Mouse (Mus musculus): ENCODE results near the gene Slc34a2. TPM values are rescaled to one million over a fixed set of nuclear protein-coding genes. Genes with fewer than 3 reads are reported as not detected.
A peak's percentile ranks its signal among the peaks of the same experiment; 100 is the strongest.

Slc34a2 gene
- total RNA-seq, 2 experiments from 2014 or later = not detected

DNA sequence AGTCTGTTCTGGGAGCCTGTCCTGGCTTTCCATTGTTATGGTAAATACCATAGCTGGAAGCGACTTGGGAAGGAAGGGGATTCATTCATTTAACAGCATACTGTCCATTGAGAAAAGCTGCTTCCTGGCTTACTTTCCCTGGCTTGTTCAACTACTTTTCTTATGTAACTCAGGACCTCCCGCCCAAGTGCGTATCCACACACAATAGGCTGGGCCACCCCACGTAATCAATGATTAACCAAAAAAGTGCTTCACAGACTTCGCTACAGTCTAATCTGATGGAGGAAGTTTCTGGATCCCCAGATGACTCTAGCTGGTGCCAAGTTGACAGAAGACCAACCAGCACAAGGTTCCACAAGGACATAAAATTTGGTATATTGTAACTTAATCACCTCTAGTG, 14.0 kb upstream of the Slc34a2 start:
- no peak for DNase-seq (ENCODE audit: extremely low spot score in 1 of 2, low spot score in 1 of 2)

DNA sequence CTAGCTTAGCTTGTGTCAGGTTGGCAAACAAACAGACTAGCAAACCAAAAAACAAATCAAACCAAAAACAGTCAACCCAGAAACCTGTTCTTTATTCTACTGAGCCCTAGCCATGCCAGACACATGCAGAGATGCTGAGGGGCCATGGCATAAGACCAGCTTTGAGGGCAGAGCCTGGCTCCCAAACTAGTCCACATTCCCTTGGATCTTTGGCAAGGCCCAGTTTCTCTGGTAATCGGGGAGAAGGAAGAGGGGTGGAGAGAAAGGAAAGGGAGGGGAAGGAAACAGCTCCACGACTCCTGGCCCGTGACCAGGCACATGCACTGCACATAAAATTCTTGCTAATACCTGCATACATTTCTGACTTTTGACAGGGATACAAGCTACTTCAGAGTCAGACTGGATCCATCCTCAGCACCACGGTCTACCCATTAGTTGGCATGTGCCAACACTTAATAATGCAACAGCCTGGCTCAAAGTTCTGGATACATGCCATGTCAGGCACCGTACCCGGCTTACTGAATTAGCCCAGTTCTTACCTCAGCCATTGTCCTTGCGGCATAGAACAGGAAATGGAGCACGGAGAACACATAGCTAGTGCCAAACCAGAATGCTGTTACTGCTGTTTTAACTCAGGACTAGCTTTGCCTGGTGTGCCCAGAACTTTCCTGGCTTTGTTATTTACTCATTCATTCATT, 12.5 kb upstream of the Slc34a2 start:
- no peak for DNase-seq (ENCODE audit: extremely low spot score in 1 of 2, low spot score in 1 of 2)

DNA sequence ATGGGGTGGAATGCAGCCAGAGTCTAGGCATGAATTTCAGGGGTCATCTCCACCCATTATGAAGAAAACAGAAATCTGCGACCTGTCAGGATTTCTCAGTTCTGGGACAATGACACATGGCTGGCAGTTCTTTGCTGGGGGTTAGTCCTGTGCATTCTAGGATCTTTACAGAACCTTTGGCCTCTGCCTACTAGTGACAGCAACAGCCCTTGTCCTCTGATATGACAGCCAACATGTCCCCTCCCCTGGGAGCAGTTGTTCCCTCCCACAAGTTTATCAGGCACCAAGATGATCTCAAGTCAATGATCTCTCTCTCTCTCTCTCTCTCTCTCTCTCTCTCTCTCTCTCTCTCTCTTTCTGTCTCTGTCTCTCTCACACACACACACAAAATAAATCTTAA, 6.5 kb upstream of the Slc34a2 start:
- DNase-seq (ENCODE audit: extremely low spot score in 1 of 2, low spot score in 1 of 2) = no peak

DNA sequence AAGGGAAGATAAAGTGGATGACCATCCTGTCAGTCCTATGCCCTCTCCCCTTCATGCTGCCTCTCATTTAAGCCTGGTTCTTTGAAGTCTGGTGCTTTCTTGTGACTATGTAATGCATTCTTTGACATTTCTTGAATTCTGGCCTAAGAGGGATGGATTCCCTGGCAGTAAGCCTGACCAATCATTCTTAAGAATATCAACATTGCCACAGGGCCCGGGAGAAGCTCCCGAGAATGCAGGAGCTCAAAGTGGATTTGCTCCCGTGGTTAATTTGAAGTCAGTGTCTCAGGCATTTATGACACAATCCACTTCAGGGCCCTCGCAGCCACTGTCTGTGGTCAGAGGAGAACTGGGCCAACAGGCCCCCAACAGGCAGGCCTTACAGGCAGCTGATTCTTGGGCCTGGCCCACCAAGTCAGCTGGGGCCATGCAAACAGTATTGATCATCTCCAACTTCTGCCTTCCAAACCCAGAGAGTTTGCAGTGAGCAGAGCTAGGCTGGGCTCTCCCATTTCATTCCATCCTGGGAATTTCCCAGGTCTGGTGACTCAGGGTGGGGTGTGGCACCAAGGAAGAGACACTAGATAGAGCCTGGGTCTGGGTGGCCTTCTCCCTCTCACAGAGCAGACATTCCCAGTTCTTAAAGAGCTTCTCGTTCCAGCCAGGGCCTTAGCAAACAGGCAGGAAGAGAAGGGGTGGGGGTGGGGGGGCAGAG, 4.3 kb downstream of the Slc34a2 start:
- no peak for DNase-seq (ENCODE audit: extremely low spot score in 1 of 2, low spot score in 1 of 2)

DNA sequence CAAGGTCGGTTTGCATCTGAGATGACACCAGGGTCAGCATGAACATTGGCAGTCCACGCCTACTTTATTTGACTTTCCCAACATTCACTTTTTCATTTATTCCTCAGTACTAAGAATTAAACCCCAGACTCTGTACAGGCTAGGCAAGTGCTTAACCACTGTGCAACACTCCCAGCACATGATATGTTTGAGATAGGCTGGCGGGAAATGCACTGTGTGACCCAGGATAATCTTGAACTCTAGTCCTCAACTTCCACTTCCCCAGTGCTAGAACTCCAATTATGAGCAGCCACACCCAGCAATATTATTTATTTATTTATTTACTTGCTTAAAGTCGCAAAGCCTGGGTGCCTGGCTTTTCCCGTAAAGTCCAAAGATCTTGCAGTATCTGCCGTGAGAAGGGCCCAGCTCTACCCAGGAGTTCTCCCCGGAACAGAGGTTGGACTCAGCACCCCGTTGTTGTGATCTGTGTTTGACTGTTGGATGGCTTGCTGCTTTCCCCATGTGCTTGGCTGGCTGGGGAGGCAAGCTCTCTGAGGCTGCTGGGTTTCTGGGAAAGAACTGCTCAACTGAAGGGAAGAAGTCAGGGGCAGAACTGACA, 5.0 kb downstream of the Slc34a2 start:
- no peak for DNase-seq (ENCODE audit: extremely low spot score in 1 of 2, low spot score in 1 of 2)

DNA sequence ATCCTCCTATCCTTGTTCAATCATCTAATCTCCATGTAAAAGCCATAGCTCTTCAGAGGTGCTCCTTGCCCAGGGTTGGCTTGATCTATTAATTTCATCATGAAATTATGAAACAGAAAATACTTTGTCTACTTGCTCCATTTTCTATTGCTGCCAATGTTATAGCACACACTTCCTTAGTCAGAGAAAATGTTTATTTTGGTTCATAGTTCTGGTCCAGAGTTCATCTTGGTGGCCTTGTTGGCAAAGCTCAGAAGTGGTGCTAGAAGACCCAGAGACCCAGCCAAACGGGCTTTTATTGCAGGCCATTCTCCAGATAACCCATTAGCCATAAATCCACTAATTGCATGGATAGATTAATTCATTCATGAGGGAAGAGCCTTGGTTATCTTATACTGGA, 5.8 kb downstream of the Slc34a2 start:
- DNase-seq (ENCODE audit: extremely low spot score in 1 of 2, low spot score in 1 of 2) = no peak

DNA sequence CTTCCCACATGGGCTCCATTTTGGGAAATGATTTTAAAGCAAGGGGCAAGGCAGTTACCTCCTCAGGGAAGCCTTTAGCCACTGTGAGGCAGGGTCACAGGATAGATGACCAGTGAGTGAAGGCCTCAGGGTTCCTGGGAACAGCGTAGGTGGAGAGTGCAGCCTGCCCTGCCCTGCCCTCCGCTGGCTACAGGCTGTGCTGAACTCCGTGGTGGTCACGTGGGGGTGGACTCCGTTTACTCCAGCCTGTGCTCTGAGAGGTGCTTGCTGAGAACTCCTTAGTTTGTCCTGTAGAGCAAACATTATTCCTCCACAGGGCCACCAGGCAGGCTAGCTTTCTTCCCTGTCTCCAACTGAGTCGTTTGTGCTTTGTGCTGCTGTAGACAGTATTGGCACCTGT, 10.1 kb downstream of the Slc34a2 start:
- no peak for DNase-seq (ENCODE audit: extremely low spot score in 1 of 2, low spot score in 1 of 2)

DNA sequence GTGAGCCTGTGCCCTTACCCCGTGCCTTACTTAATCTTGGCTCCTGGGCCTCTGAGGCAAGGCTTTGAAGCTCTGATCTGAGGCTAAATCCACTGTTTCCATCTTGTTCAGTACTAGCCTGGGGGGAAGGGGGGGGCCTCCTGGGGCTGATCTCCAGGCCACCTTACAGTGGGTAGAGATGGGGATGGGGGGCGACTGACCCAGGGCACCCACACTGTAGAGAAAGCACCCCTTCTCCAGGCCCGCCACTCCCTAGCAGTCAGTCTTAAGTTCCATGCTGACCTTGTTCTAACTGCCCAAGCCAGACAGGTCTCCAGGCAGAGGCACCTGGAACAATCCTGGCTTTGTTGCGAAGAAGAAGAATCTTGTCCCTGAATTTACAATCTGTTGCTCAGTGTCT, 10.7 kb downstream of the Slc34a2 start:
- no peak for DNase-seq (ENCODE audit: extremely low spot score in 1 of 2, low spot score in 1 of 2)

DNA sequence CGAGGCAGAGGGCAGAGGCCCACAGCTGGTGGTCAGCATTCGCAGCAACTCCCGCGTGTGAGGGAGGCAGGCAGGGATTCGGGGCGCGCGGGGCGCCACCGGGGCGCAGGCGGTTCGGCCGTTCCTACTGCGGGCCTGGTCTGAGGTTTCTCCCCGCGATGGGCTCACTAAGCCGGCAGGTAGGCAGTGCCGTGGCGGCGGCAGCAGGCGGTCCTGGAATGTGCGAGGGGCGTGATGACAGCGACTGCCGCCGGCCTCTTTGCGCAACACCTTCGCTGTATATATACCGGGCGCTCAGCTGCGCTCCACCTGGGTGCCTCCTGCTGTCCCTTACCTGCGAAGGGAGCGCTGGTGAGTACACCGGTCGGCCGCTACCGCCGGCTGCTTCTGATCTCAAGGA, 11.2 kb downstream of the Slc34a2 start:
- no peak for DNase-seq (ENCODE audit: extremely low spot score in 1 of 2, low spot score in 1 of 2)

DNA sequence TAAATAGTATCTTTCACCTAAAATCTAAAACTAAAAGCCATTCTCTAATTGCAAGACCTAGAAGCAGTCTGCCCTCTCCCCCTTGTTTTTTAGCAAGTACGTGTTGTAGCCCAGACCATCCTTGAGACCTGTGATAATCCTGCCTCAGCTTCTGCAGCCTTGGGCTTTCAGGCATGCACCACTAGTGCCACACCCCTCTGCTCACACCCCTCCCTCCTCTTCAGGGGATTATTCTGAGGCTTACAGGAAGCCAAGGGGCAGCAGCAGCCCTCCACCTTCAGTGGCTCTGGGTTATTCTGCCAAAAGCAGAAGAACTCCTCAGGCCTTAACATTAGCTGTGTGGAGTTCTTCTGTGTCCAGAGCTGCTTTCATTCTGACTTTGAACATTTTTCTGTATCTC, 13.1 kb downstream of the Slc34a2 start:
- DNase-seq (ENCODE audit: extremely low spot score in 1 of 2, low spot score in 1 of 2) = no peak

DNA sequence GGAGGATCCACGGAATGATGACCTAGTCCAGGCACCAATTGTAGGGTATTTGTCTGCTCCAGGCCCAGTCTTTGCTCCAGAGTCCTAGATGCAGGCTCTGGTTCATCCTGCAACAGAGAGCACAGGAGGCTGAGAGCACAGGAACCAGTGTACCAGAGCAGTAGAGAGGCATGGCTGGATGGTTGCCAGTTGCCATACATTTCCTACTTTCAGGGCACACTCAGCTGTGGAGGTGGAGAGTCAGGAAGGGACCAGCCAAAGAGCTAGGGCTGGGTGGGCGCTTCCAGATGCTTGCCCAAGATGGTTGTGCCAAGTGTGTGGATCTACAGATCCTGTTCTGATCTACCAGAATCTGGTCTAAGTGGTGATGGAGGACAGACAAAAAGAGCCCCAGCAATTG, 15.4 kb downstream of the Slc34a2 start:
- no peak for DNase-seq (ENCODE audit: extremely low spot score in 1 of 2, low spot score in 1 of 2)

DNA sequence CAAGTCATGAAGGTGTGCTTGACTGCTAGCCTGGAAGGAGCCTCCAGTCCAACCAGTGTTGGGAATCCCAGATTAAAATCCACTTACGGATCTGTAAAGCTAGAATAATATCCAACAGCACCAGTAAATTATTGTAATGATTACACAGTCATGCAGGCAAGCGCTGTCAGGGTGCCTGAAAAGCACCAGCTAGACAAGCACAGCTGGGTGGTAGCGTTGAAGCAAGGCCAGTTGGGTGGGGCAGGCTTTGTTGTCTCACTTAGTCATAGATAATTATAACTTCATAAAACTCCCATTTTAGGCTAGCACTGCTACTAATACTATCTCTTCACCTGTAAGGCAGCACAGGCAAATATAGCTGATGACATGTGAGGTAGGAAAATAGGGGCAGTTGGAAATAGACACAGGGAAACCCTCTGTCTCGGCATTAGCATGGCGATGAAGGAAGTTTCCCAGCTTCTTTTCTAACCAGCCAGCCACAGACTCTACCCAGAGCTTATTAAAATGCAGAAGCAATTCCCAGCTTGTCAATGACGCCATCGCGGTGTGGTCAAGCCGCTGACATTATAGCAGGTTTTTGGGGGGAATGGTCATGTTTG, 23.8 kb downstream of the Slc34a2 start:
- no peak for DNase-seq (ENCODE audit: extremely low spot score in 1 of 2, low spot score in 1 of 2)

DNA sequence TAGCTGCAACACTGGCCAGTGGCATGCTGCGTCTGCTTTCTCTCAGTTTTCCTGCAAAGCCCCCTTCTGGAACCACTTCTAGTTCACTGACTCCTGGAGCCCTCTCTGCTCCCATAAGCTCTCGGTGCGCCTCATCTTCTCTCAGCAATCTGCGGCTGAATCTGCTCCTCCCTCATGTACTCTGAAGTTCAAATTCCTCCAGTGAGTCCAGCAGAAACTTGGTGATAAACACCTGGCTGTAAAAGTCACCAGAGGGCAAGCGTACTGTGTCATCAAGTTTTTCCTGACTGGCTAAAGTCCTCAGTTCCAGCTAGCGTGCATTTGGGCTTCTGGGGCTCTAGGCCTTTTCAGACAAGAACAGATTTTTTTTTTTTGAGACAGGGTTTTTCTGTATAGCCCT, 36.7 kb downstream of the Slc34a2 start:
- no peak for DNase-seq (ENCODE audit: extremely low spot score in 1 of 2, low spot score in 1 of 2)

DNA sequence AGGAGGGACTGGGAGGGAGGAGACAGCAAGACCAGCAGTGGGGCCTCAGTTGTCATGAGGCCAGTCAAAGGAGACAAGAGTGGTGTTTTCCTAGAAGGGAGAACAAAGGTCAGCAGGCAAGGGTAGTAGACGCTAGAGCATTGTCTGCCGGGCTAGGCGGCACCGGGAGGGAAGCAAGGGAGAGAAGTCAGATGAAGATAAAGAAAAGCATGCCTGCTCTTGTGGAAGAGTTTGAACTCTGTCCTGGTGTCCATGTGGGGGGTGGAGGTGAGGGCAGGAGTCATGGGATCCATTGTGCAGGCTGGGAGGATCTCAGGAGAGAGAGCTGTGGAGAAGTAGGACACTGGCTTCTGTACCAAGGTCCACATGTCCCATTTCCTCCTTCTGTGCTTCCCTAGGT, 40.6 kb downstream of the Slc34a2 start:
- DNase-seq (ENCODE audit: extremely low spot score in 1 of 2, low spot score in 1 of 2) = no peak

DNA sequence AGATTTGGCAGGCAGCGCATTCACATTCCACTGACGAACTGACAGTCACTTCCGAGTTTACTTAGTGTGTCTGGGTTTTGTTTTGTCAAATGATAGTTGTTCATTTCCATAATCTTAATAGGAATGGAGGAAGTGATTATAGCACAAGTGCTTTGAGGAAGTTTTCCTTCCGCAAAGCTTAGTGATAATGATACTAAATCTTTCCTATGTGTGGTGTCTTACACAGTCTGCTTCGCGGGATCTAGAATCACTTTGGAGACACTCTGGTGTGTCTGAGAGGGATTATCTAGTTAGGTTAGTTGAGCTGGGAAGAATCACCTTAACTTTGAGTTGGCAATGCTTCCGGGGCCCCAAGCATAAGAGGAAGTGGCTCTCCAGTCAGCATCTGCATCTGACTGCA, 49.6 kb downstream of the Slc34a2 start:
- no peak for DNase-seq (ENCODE audit: extremely low spot score in 1 of 2, low spot score in 1 of 2)

DNA sequence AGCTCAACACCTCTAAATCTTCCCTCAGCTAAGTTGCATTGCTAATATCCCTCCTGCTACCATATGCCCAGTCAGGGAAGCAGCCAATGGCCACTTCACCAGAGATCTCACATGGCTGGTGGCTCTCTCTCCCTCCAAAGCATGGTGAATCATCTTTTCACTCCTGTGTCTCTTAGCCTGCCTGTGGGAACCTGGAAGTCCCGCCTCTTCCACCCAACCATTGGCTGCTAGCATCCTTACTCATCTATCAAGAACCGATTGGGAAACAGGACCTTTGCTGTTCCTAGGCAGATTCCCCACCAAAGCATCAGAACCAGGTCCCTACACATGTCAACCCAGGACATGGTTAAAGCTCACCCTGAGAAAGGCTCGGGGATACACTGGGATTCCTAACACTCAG, 53.5 kb downstream of the Slc34a2 start:
- DNase-seq (ENCODE audit: extremely low spot score in 1 of 2, low spot score in 1 of 2) = no peak

DNA sequence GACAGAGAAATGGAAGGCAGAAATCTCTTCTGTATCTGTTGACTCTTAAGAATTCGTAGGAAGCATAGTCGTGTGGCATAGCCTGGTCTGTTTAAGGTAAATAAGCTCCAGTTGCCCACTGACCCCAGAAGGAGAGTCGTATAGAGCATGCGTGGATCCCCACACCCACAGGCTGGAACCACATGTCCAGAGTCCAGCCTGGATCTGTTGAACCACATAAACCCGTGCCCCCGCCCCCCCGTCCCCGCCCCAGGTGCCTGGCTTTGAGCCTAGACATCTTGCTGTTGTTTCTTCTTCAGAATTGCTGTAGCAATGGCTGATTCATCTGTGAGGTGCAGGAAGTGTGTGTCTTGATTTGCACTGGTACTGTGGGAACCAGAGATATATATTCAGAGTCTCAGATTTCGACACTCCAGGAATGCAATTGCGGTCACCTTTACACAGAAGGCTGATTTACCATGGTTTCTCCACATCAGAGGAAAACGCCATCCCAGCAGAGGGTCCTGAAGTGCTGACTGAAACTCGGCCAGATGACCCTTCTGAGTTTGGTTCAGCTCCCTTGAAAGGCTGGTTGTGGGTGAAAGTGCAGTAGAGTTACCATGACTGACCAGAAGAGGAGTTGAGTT, 64.1 kb downstream of the Slc34a2 start:
- no peak for DNase-seq (ENCODE audit: extremely low spot score in 1 of 2, low spot score in 1 of 2)

DNA sequence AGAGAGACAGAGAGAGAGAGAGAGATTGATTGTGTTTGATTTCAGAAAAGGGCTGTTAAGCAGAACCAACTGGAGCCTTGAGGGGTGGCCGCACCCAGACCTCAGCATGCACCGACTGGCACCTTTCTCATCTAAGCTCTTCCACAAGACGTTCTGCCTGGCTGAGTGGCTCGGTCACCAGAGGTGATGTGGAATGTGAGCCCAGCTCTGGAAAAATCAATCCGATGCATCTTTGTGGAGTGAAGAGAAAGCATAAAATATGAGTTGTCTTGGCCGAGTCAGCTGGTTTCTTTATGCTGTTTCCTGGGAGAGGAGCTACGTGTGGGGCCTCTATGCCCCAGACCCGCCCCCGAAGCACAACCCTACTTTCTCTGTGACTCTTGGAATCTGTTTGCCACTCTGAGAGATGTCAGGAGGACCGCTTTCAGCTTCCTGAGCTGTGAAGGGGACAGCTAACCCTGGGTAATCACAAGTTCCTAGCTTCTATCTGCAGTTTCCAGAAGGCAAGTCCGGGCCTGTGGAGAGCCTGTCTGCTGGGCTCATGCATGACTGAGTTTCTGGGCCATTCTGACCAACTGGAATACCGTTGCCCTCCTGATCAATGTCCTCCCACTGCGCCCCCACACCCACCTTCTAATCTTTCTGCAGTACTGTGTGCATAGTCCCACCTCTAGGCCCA, 66.4 kb downstream of the Slc34a2 start:
- no peak for DNase-seq (ENCODE audit: extremely low spot score in 1 of 2, low spot score in 1 of 2)

DNA sequence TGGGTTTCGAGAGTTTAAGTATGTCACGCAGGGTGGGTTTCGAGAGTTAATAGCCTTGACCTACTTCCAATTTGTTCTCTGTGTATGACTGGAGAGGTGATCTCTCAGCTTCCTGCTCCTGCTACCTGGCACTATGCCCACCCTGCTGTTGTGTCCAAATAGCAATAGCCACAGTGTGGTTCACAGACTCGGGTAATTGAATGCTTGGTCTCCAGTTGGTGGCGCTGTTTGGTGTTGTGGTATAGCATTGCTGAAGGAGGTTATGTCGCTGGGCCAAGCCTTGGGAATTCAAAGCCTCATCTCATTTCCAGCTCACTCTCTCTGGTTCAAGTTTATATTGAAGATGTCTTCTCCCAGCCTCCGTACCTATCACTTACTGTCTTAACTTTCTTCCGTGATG, 67.8 kb downstream of the Slc34a2 start:
- DNase-seq (ENCODE audit: extremely low spot score in 1 of 2, low spot score in 1 of 2) = peak in 1 of 2 experiments; percentile 29

DNA sequence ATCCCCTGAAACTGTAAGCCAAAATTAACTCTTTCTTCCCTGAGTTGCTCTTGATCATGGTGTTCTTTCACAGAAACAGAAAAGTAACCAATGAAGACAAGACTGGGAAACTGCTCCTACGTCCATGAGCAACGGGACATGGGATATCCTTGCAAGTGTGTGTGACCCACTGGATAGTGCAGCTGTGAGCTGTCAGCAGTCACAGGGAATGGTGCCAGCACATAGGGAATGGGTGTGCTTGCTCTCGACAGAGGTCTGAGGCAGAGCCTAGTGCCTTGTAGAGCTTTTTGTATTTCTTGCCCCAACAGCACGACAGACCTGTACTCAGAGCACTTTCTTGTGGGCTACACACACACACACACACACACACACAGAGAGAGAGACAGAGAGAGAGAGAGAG, 68.2 kb downstream of the Slc34a2 start:
- DNase-seq (ENCODE audit: extremely low spot score in 1 of 2, low spot score in 1 of 2) = no peak

DNA sequence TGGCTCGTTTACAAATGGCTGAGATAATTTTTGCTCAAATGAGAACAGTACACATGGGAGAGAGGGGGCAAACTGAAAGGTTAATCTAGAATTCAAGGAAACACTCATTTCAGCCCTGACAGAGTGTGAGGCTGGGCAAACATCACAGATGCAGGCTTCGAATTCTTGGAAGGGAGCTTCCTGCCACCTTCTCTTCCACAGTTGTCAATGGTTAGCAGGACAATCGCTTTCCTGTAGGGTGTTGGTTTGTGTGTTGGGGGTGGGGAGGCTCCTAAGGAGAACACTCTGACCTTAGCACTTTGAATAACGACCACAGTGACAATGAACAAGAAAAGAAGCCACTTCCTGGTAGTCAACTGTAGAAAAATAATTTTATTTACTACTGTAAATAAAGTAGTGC, 68.8 kb downstream of the Slc34a2 start:
- DNase-seq (ENCODE audit: extremely low spot score in 1 of 2, low spot score in 1 of 2) = no peak

All from layer of hippocampus, postnatal 25 days (tissue).